In genomic region chr14:34712857-34713256, GRCm38 (mm10) we compare ENCODE assay signal across 14 mouse cellular contexts. TPM values are rescaled to one million over a fixed set of nuclear protein-coding genes. Genes with fewer than 3 reads are reported as not detected.
DNase-seq lines count a peak whose midpoint lies in the region; ATAC-seq lines count a peak whose summit lies in the region.
"Had no signal": no experiment of that assay in that cellular context is flagged by ENCODE, and none has a peak within 500 bp of the region (broad histone marks: within the 10 kb centered on the region; RNA-seq: fewer than 3 reads in every experiment).

No protein-coding gene starts in this region.

- H3K4me2 ChIP-seq in kidney, embryonic 15.5 days: no peak overlapping the region
- no peak overlapping the region for H3K4me2 ChIP-seq in midbrain, embryonic 14.5 days (ENCODE audit: low read length)
- no peak overlapping the region for H3K4me2 ChIP-seq in midbrain, embryonic 16.5 days (ENCODE audit: low read length)
- H3K4me2 ChIP-seq: limb, embryonic 12.5 days had no signal

- H3K4me1 ChIP-seq in kidney, embryonic 15.5 days: 0 out of 2 replicates have a peak, but pooled peaks cover 4% of the 10 kb centered on the region
- no peaks in the 10 kb centered on the region for H3K4me1 ChIP-seq in midbrain, embryonic 14.5 days (ENCODE audit: control insufficient read depth, insufficient read depth, low read length)
- H3K4me1 ChIP-seq in midbrain, embryonic 16.5 days (ENCODE audit: control insufficient read depth, insufficient read depth, low read length): no peaks in the 10 kb centered on the region
- H3K4me1 ChIP-seq: hindbrain, embryonic 10.5 days; limb, embryonic 12.5 days; midbrain, embryonic 10.5 days had no signal

- DNase-seq in kidney, postnatal 10 days: no peak
- peak; percentile 6 for DNase-seq in midbrain, embryonic 14.5 days
- peak; percentile 47 for DNase-seq in ZHBTc4 (ENCODE audit: low read depth, low spot score)
- no peak for DNase-seq in urinary bladder, postnatal 36 days (ENCODE audit: low spot score in 2 of 2)
- DNase-seq in layer of hippocampus, postnatal 10 days (ENCODE audit: low spot score in 2 of 2): no peak
- DNase-seq: cerebellum, adult 9-10 months; gastrocnemius, postnatal 10 days had no signal

- H3K36me3 ChIP-seq in kidney, embryonic 15.5 days: peaks cover 40% of the 10 kb centered on the region
- peaks cover 10% of the 10 kb centered on the region; the same call in 1 of the 2 replicates for H3K36me3 ChIP-seq in midbrain, embryonic 14.5 days (ENCODE audit: control insufficient read depth, insufficient read depth, low read length)
- H3K36me3 ChIP-seq in midbrain, embryonic 16.5 days (ENCODE audit: control insufficient read depth, insufficient read depth, low read length): peaks cover 4% of the 10 kb centered on the region; the same call in 1 of the 2 replicates

- H3K4me3 ChIP-seq in kidney, embryonic 15.5 days (replicated peaks): no peak overlapping the region
- no peak overlapping the region for H3K4me3 ChIP-seq in midbrain, embryonic 14.5 days (replicated peaks; ENCODE audit: low read depth, low read length)
- no peak overlapping the region for H3K4me3 ChIP-seq in midbrain, embryonic 16.5 days (ENCODE audit: low read depth, low read length)
- H3K4me3 ChIP-seq: hindbrain, embryonic 10.5 days; limb, embryonic 12.5 days; midbrain, embryonic 10.5 days had no signal

- H3K9me3 ChIP-seq in kidney, embryonic 15.5 days (replicated peaks): no peaks in the 10 kb centered on the region
- H3K9me3 ChIP-seq in midbrain, embryonic 14.5 days (ENCODE audit: control insufficient read depth, low read length): no peaks in the 10 kb centered on the region
- H3K9me3 ChIP-seq in midbrain, embryonic 16.5 days (replicated peaks; ENCODE audit: control insufficient read depth, low read length, poor library complexity, severe bottlenecking): no peaks in the 10 kb centered on the region
- H3K9me3 ChIP-seq: hindbrain, embryonic 10.5 days; limb, embryonic 12.5 days; midbrain, embryonic 10.5 days had no signal

- H3K27ac ChIP-seq in kidney, embryonic 15.5 days: peak overlapping the region; percentile 78
- no peak overlapping the region for H3K27ac ChIP-seq in midbrain, embryonic 14.5 days (replicated peaks; ENCODE audit: low read depth, low read length)
- no peak overlapping the region for H3K27ac ChIP-seq in midbrain, embryonic 16.5 days (ENCODE audit: low read length)
- H3K27ac ChIP-seq: hindbrain, embryonic 10.5 days; limb, embryonic 12.5 days; midbrain, embryonic 10.5 days; stomach, postnatal 0 days had no signal

- ATAC-seq in kidney, embryonic 15.5 days (replicated peaks; ENCODE audit: low FRiP score): no peak; the same call in 1 of the 2 replicates
- no peak for ATAC-seq in midbrain, embryonic 14.5 days (ENCODE audit: low FRiP score, low TSS enrichment)
- no peak for ATAC-seq in midbrain, embryonic 16.5 days
- ATAC-seq: forebrain, embryonic 16.5 days had no signal

- no peaks in the 10 kb centered on the region for H3K27me3 ChIP-seq in kidney, embryonic 15.5 days
- H3K27me3 ChIP-seq in midbrain, embryonic 14.5 days (ENCODE audit: control insufficient read depth, insufficient read depth, low read length): no peaks in the 10 kb centered on the region
- H3K27me3 ChIP-seq in midbrain, embryonic 16.5 days (ENCODE audit: control insufficient read depth, insufficient read depth, low read depth, low read length): no peaks in the 10 kb centered on the region
- H3K27me3 ChIP-seq: limb, embryonic 12.5 days had no signal

- 54% methylated on average over 3 of the region's 3 CpGs for WGBS in kidney, embryonic 15.5 days
- 58% methylated on average over 3 of the region's 3 CpGs for WGBS in midbrain, embryonic 14.5 days
- 72% methylated on average over 3 of the region's 3 CpGs for WGBS in midbrain, embryonic 16.5 days

- no peak overlapping the region for H3K9ac ChIP-seq in kidney, embryonic 15.5 days
- H3K9ac ChIP-seq in midbrain, embryonic 14.5 days (replicated peaks; ENCODE audit: low read length): no peak overlapping the region
- H3K9ac ChIP-seq in midbrain, embryonic 16.5 days (ENCODE audit: low read depth, low read length): no peak overlapping the region
- H3K9ac ChIP-seq: limb, embryonic 12.5 days had no signal

RNA-seq across cellular contexts. Expression of gene Wapl, which starts 39.1 kb away (rescaled TPM):
- 26.9 and 28.8 TPM in 2 replicates for polyA plus RNA-seq in kidney, embryonic 15.5 days (2015; fragmentation: Nextera tagmentation; extraction: Ambion mirVana)
- polyA plus RNA-seq in midbrain, embryonic 14.5 days (2014; fragmentation: Nextera tagmentation; extraction: Ambion mirVana): 17.3 and 22.7 TPM in 2 replicates
- 10.8 and 12.6 TPM in 2 replicates for polyA plus RNA-seq in midbrain, embryonic 16.5 days (2015; fragmentation: Nextera tagmentation; extraction: Ambion mirVana)
- total RNA-seq in layer of hippocampus, postnatal 10 days (2021): 10 to 100 TPM; 42.2 to 43.5 TPM

Comparison
In these comparisons a context has a peak if more than half of its experiments do, and no peak if none do; other contexts are left out.
1. DNase-seq: peak in midbrain, embryonic 14.5 days (single experiment) and ZHBTc4 (single experiment); none in kidney, postnatal 10 days (single experiment), urinary bladder, postnatal 36 days (0 of 2) and layer of hippocampus, postnatal 10 days (0 of 2).